Mouse (Mus musculus): ENCODE measurements around the gene Xkr7.

- TF ChIP-seq GATA1 (IDR thresholded peaks at IDR 0.05; ENCODE audit: borderline replicate concordance, low read length) (no peak), FLI1 (IDR thresholded peaks at IDR 0.05; ENCODE audit: low read length) (no peak)
These were observed 52.8 kb downstream of the Xkr7 start for GRCm38 (mm10) chr2:153084261-153084976.
